Mouse (Mus musculus): ENCODE results near the gene Mlxipl.
A peak's percentile ranks its signal among the peaks of the same experiment; 100 is the strongest.

Gene Mlxipl

DNA sequence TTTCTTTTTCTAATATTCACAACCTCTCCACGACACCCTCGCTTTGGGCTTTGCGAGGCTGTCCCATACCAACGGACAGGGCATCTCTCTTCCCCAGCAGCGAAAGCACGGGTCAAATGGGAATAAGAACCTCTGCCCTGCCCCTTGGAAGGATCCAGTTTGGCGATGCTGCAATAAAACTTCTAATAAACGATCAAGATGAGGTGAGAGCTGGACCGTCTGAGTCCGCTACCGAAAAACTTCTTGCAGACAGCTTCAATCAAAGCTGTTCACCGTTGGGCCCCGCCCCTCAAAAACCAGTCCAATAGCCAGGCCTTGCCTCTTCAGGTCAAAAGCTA is 59.0 kb downstream of the Mlxipl start:
- no peaks in the 10 kb centered on the region for H3K27me3 ChIP-seq (ENCODE audit: control insufficient read depth, insufficient read depth, low read length, poor library complexity, severe bottlenecking)
- no peak for DNase-seq (ENCODE audit: low read depth, low spot score)
- no peaks in the 10 kb centered on the region for H3K36me3 ChIP-seq (ENCODE audit: control insufficient read depth, insufficient read depth, low read length, poor library complexity, severe bottlenecking)

DNA sequence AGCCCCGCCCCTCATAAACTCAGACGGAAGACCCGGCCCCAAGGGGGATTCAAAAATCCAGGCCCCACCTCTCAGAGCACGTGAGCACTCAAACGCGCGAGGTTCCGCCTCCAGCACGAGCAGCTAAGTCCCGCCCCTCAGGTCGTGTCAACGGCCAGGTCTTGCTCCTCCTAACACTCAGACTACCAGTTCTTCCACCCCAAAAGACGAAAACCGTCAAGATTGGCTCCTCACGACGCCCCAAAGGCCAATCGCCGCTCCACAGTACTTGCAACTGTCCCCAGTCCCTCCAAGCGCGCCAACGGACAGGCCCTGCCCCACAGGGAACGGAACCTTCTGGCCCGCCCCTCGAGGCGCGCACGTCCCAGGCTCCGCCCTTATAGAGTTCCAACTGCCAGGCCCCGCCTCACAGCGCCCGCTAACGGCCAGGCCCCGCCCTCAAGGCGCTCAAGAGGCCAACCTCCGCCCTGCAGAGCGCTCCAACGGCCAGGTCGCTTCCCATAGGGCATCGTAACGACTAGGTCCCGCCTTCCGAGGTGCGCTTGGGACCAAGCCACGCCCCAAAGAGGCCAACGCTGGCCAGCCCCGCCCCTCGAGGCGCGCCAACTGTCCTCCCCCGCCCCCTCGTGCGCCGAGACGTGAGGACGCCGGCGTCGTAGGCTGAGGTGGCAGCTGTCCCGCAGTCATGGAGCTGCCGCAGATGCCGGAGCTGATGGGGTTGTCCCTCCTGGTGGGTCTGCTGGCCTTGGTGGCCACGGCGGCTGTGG is 59.5 kb downstream of the Mlxipl start, which contains the start of gene Tbl2:
TSS of gene Tbl2 (plus strand) at position 605 of the 767 bp plus-strand sequence.
- DNase-seq (ENCODE audit: low read depth, low spot score): peak; percentile 100
- Histone ChIP-seq H3K36me3 (ENCODE audit: control insufficient read depth, insufficient read depth, low read length, poor library complexity, severe bottlenecking) (0 out of 2 replicates have a peak, but pooled peaks cover 3% of the 10 kb centered on the region), H3K27me3 (ENCODE audit: control insufficient read depth, insufficient read depth, low read length, poor library complexity, severe bottlenecking) (no peaks in the 10 kb centered on the region)

DNA sequence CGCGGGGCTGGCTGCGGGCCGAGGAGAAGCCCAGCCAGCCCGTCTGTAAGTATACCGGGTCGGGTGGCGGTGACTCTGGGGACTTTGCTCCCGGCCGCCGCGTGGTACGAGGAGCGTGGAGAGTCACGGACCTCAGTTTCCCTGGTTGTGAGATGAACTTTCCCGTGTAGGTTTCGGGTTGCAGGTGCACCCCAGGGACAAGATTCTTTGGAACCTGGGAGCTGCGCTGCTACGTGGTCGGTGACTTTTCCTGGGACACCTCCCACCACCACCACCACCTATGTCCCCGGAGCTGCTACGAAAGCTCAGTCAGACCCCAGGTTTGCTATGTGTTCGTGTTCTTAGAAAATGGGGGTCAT is 60.1 kb downstream of the Mlxipl start:
- Histone ChIP-seq H3K27me3 (ENCODE audit: control insufficient read depth, insufficient read depth, low read length, poor library complexity, severe bottlenecking) (no peaks in the 10 kb centered on the region), H3K36me3 (ENCODE audit: control insufficient read depth, insufficient read depth, low read length, poor library complexity, severe bottlenecking) (peaks cover 3% of the 10 kb centered on the region; the same call in 1 of the 2 replicates)
- DNase-seq (ENCODE audit: low read depth, low spot score): no peak

DNA sequence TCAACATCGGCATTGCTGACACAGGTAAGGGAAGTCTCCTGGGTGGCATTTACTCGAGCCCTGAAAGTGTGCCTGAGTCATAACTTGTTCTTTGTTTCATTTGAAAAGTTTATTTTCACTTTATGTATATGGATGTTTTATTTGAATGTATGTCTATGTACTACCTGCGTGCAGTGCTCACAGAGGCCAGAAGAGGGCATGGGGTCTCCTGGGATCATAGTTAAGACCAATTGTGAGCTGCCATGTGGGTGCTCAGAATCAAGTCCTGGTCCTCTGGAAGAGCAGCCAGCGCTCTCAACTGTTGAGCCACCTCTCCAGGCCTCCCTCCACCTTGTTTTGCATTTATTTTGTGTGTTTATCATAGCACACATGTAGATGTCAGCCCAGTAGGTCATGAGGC is 66.8 kb downstream of the Mlxipl start:
- Histone ChIP-seq H3K27me3 (ENCODE audit: control insufficient read depth, insufficient read depth, low read length, poor library complexity, severe bottlenecking) (no peaks in the 10 kb centered on the region), H3K36me3 (ENCODE audit: control insufficient read depth, insufficient read depth, low read length, poor library complexity, severe bottlenecking) (peaks cover 7% of the 10 kb centered on the region)
- peak; percentile 36 for DNase-seq (ENCODE audit: low read depth, low spot score)

DNA sequence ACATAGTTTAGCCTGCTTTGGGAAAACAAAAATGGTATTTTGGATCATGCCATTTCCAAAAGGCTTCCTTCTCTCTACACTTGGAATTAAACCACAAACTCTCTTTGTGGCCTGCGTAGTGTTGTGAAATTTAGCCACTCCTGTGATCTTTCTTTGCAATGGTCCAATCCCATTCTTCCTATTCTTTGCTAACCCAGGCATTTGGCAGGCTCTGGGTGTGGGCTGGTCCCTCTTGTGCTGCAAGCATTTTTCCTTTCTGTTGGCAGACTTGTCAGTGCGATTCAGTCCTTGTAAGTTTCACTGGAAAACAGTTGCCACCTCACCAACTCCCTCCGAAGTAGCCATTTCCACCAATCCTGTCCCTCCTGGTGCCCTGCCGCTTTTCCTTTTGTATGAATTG is 71.5 kb downstream of the Mlxipl start:
- H3K27me3 ChIP-seq (ENCODE audit: control insufficient read depth, insufficient read depth, low read length, poor library complexity, severe bottlenecking): no peaks in the 10 kb centered on the region
- no peak for DNase-seq (ENCODE audit: low read depth, low spot score)
- peaks cover 2% of the 10 kb centered on the region; the same call in 1 of the 2 replicates for H3K36me3 ChIP-seq (ENCODE audit: control insufficient read depth, insufficient read depth, low read length, poor library complexity, severe bottlenecking)

DNA sequence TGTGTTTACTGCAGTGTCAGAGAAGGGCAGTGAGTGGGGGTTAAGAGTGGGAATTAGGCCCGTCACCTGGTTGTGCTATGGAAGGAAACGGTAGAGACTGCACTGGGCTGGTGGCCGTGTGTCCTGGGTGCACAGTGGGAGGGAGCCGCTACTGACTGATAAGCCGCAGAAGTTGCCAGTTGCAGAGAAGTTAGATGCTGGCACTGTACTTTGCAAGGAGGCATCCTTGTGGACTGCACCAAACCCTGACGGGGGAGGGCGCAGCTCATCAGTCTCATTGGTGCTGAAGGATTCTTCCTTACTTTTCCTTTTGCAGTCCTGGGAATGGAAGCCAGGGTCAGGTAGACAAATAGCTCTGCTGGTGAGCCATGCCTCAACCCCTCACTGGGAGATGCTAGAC is 72.0 kb downstream of the Mlxipl start:
- Histone ChIP-seq H3K27me3 (ENCODE audit: control insufficient read depth, insufficient read depth, low read length, poor library complexity, severe bottlenecking) (no peaks in the 10 kb centered on the region), H3K36me3 (ENCODE audit: control insufficient read depth, insufficient read depth, low read length, poor library complexity, severe bottlenecking) (peaks cover 2% of the 10 kb centered on the region; the same call in 1 of the 2 replicates)
- DNase-seq (ENCODE audit: low read depth, low spot score): no peak

DNA sequence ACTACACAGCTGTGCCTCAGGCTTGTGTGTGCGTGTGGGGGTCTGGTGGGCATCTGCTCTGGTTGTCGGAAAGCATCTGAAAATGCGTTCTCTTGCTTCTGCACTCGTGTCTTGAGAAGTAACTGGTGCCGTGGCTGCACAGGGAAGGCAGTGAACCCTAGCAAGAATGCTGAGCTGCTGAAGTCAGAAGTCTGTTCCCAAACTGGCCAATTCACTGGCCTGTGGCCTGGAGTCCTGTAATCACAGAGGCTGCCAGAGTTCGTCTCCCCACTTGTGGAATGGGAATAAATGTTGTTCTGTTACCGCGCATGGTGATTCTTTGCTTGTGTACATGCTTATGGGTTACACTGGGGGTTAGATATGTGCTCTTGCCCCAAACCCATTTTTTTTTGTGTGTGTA is 72.7 kb downstream of the Mlxipl start:
- no peaks in the 10 kb centered on the region for H3K27me3 ChIP-seq (ENCODE audit: control insufficient read depth, insufficient read depth, low read length, poor library complexity, severe bottlenecking)
- H3K36me3 ChIP-seq (ENCODE audit: control insufficient read depth, insufficient read depth, low read length, poor library complexity, severe bottlenecking): peaks cover 2% of the 10 kb centered on the region; the same call in 1 of the 2 replicates
- no peak for DNase-seq (ENCODE audit: low read depth, low spot score)

DNA sequence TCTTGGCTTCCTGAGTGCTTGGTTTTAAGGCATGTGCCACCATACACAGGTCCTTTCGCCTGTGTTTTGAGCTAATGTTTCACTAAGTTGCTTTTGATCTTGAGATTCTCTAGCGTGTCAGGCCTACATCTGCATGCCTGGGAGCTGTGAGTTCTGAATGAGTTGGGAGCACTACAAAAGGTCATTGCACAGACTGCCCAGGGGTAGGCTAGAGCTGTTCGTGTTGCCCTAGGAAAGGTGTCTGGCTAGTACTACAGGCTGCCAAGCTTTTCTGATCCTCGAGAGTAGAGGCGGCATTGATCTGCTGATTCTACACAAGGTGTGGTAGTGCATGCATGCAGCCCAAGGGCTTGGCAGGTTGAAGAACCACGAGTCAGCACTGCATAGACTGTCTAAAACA is 73.1 kb downstream of the Mlxipl start:
- DNase-seq (ENCODE audit: low read depth, low spot score): no peak
- Histone ChIP-seq H3K36me3 (ENCODE audit: control insufficient read depth, insufficient read depth, low read length, poor library complexity, severe bottlenecking) (peaks cover 2% of the 10 kb centered on the region; the same call in 1 of the 2 replicates), H3K27me3 (ENCODE audit: control insufficient read depth, insufficient read depth, low read length, poor library complexity, severe bottlenecking) (no peaks in the 10 kb centered on the region)

DNA sequence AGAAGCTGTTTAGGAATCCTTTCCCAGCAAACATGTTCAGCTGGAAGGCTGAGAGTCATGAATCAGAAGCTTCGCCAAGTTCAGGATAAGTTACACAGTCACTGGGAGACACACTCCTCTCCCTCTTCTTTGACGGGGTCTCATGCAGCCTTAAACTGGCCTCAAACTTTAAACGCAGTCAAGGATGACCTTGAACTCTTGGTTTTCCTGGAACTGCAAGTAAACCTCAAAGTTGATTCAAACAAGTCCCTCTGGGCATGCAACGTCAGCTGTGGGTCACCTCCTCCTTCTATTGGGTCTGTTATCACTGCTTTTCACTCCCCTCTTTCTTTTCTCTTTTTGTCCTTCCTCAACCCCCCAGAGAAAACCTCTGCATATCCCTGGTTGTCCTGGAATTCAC is 77.2 kb downstream of the Mlxipl start:
- Histone ChIP-seq H3K36me3 (ENCODE audit: control insufficient read depth, insufficient read depth, low read length, poor library complexity, severe bottlenecking) (no peaks in the 10 kb centered on the region), H3K27me3 (ENCODE audit: control insufficient read depth, insufficient read depth, low read length, poor library complexity, severe bottlenecking) (no peaks in the 10 kb centered on the region)
- DNase-seq (ENCODE audit: low read depth, low spot score): no peak

DNA sequence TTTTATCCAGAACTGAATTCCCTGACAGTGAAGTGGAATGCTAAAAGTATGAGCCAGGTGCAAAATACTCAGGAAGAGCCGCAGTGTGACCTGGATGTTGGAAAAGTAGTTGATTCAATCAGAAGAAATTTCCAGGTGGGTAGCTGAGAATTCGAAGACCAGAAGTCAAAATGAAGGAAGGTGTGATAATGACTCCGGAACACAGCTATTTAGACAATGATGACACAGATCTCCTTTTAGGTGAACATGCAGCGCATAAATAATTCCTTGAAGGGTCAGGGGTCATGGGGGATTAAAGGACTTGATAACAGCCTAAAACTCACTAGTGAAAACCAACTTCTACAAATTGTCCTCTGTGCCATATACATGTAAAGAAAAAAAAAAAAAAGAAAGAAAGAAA is 77.8 kb downstream of the Mlxipl start:
- Histone ChIP-seq H3K27me3 (ENCODE audit: control insufficient read depth, insufficient read depth, low read length, poor library complexity, severe bottlenecking) (no peaks in the 10 kb centered on the region), H3K36me3 (ENCODE audit: control insufficient read depth, insufficient read depth, low read length, poor library complexity, severe bottlenecking) (0 out of 2 replicates have a peak, but pooled peaks cover 2% of the 10 kb centered on the region)
- no peak for DNase-seq (ENCODE audit: low read depth, low spot score)

DNA sequence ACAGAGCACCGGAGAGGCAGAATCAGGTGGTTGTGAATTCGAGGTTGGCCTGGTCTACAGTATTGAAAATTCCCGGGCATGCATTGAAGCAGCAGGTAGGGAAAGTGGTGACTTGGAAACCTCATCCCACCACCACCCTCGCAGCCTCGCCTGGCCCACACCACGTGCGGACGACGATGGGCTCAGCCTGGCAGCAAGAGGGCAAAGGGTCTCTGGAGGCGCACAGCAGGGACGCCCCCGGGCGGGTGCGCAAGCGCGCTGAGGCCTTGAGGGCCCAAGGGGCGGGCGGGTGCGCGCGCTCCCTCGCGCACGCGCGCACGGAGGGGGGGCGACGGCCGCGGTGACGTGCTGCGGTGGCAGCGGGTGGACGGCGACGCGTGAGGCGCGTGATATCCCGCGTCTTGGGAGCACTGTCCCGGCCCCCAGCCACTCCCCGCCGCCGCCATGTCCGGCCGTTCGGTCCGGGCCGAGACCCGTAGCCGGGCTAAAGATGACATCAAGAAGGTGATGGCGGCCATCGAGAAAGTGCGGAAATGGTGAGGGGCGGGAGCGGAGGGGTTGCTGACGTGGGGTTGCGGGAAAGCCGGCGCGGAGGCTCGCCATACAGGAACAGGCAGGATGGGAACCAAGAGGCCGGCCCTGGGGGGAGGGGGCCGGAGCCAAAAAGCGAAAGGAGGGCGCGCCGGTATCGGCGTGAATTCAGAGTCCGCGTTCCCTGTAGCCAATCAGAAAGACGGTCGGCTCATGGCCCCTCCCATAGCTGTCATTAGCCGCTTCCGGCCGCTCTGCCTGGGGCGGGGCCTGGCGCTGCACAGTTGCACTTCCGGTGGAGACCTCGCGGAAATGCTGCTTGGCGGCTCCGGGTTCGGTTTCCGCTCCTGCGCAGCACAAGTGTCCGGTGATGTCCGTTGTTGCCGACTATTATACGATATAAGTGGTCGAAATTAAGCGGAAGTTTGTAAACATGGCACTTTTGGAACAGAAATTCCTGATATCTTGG is 78.7 kb downstream of the Mlxipl start, which contains the start of gene Bcl7b:
TSS of gene Bcl7b (plus strand) at position 221 of the 1,000 bp plus-strand sequence.
- H3K36me3 ChIP-seq (ENCODE audit: control insufficient read depth, insufficient read depth, low read length, poor library complexity, severe bottlenecking): peaks cover 3% of the 10 kb centered on the region
- H3K27me3 ChIP-seq (ENCODE audit: control insufficient read depth, insufficient read depth, low read length, poor library complexity, severe bottlenecking): no peaks in the 10 kb centered on the region
- DNase-seq (ENCODE audit: low read depth, low spot score): peak; percentile 98

DNA sequence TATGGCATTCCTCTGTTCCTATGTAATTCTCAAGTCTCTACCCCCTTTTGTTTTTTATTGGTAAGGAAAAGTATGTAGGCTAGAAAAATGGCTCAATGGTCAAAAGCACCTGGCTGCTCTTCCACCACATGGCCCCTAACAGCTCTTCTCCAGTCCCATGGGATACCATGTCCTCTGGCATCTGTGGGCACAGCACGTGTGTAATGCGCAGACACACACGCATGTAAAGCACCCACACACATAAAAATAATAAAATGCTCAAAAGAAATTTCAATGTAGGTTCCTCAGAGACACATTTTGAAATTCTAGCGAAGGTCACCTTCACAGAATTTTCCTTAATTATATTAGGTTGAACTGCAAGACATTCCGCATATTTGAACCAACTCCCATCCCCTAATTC is 79.8 kb downstream of the Mlxipl start:
- no peak for DNase-seq (ENCODE audit: low read depth, low spot score)
- peaks cover 4% of the 10 kb centered on the region for H3K36me3 ChIP-seq (ENCODE audit: control insufficient read depth, insufficient read depth, low read length, poor library complexity, severe bottlenecking)

DNA sequence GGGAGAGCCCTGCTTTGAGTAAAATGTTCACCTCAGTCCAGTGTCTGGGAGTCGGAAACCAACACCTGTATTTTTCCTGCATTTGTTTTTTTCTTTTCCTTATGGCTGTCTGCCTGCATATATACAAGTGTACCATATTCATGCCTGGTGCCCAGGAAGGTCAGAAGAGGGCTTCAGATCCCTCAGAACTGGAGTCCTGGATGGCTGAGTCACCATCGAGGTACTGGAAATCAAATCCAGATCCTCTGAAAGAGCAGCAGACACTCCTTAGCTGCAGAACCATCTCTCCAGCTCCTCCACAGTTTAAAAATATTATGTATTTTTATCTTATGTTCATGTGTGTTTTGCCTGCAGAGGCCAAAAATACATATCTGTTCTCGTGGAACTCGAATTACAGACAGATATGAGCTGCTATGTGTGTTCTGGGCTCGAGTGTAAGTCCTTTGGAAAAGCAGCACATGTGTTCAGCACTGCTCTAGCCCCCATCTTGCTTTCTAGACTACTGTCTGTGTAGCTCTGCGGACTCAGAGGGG is 82.1 kb downstream of the Mlxipl start:
- DNase-seq (ENCODE audit: low read depth, low spot score): no peak
- Histone ChIP-seq H3K27me3 (ENCODE audit: control insufficient read depth, insufficient read depth, low read length, poor library complexity, severe bottlenecking) (no peaks in the 10 kb centered on the region), H3K36me3 (ENCODE audit: control insufficient read depth, insufficient read depth, low read length, poor library complexity, severe bottlenecking) (peaks cover 9% of the 10 kb centered on the region)

More for the DNA sequence above, 79.8 kb downstream of the Mlxipl start:
- H3K27me3 ChIP-seq (ENCODE audit: control insufficient read depth, insufficient read depth, low read length, poor library complexity, severe bottlenecking): no peaks in the 10 kb centered on the region

DNA sequence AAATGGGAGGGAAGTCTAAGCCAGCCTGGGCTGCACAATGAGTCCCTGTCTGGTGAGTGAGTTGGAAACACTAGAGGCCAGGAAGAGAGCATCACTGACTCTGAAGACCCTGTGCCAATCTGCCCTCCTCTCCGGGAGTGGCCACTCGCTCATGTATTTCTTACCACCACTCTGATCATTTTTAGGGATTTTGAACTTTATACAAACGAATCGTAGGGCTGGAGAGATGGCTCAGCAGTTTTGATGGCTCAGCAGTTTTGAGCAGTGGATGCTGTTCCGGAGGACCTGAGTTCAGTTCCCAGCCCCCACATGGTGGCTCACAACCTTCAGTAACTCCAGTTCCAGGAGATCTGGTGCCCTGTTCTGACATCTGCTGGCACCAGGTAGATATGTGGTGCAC is 83.3 kb downstream of the Mlxipl start:
- DNase-seq (ENCODE audit: low read depth, low spot score): no peak
- no peaks in the 10 kb centered on the region for H3K27me3 ChIP-seq (ENCODE audit: control insufficient read depth, insufficient read depth, low read length, poor library complexity, severe bottlenecking)
- H3K36me3 ChIP-seq (ENCODE audit: control insufficient read depth, insufficient read depth, low read length, poor library complexity, severe bottlenecking): peaks cover 16% of the 10 kb centered on the region

DNA sequence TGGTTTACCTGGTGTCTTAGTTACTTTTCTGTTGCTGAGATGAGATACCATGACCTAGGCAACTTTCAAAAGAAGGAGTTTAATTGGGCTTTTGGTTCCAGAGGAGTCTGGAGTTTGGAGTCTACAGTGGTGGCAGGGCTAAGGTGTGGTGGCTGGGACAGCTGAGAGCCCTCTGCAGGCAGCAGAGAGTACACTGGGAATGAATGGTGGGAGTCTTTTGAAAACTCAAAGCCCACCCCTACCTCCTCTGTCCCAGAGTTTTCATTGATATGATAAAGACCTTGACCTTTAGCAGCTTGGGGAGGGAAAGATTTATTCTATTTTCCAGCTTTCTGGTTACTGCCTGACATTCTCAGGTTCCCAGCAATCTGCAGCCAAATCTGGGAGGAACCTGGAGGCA is 85.4 kb downstream of the Mlxipl start:
- Histone ChIP-seq H3K27me3 (ENCODE audit: control insufficient read depth, insufficient read depth, low read length, poor library complexity, severe bottlenecking) (no peaks in the 10 kb centered on the region), H3K36me3 (ENCODE audit: control insufficient read depth, insufficient read depth, low read length, poor library complexity, severe bottlenecking) (peaks cover 21% of the 10 kb centered on the region)
- DNase-seq (ENCODE audit: low read depth, low spot score): no peak
